Mouse (Mus musculus): ENCODE measurements at regions not wholly inside any gene's neighbourhood (a gene's known extent, or its start where the extent isn't known, plus 50 kb on each side); places are given as distances from the start of the nearest gene placed in this dataset.
A peak's percentile ranks its signal among the peaks of the same experiment; 100 is the strongest.

- Histone ChIP-seq H3K27ac (replicated peaks; ENCODE audit: low read depth, low read length) (peak overlapping the region; percentile 77), H3K4me3 (ENCODE audit: insufficient read depth, low read depth, low read length) (no peak overlapping the region), H3K4me1 (ENCODE audit: control insufficient read depth, insufficient read depth, insufficient read length, low read length) (no peaks in the 10 kb centered on the region)
Measured at GRCm38 (mm10) chr5:53402022-53402421, 63.9 kb upstream of the Rbpj start.

- Histone ChIP-seq H3K27ac (replicated peaks; ENCODE audit: low read depth, low read length) (peak overlapping the region; percentile 77), H3K4me1 (ENCODE audit: control insufficient read depth, insufficient read depth, insufficient read length, low read length) (no peaks in the 10 kb centered on the region), H3K4me3 (ENCODE audit: insufficient read depth, low read depth, low read length) (no peak overlapping the region)
Measured at GRCm38 (mm10) chr5:53402619-53403151, 63.3 kb upstream of the Rbpj start.

GRCm38 (mm10) chr5:53405929-53406328 is 60.0 kb upstream of the Rbpj start:
- Histone ChIP-seq H3K27ac (replicated peaks; ENCODE audit: low read depth, low read length) (no peak overlapping the region), H3K4me1 (ENCODE audit: control insufficient read depth, insufficient read depth, insufficient read length, low read length) (no peaks in the 10 kb centered on the region), H3K4me3 (ENCODE audit: insufficient read depth, low read depth, low read length) (no peak overlapping the region)

- Histone ChIP-seq H3K27ac (replicated peaks; ENCODE audit: low read depth, low read length) (no peak overlapping the region), H3K4me1 (ENCODE audit: control insufficient read depth, insufficient read depth, insufficient read length, low read length) (no peaks in the 10 kb centered on the region), H3K4me3 (ENCODE audit: insufficient read depth, low read depth, low read length) (no peak overlapping the region)
Measured at GRCm38 (mm10) chr5:53407646-53408045, 58.3 kb upstream of the Rbpj start.

- Histone ChIP-seq H3K4me3 (ENCODE audit: insufficient read depth, low read depth, low read length) (no peak overlapping the region), H3K27ac (replicated peaks; ENCODE audit: low read depth, low read length) (no peak overlapping the region), H3K4me1 (ENCODE audit: control insufficient read depth, insufficient read depth, insufficient read length, low read length) (no peaks in the 10 kb centered on the region; the same call in 1 of the 2 replicates)
Measured at GRCm38 (mm10) chr5:53408235-53408634, 57.7 kb upstream of the Rbpj start.

- Histone ChIP-seq H3K4me3 (ENCODE audit: insufficient read depth, low read depth, low read length) (no peak overlapping the region), H3K4me1 (ENCODE audit: control insufficient read depth, insufficient read depth, insufficient read length, low read length) (no peaks in the 10 kb centered on the region; the same call in 1 of the 2 replicates), H3K27ac (replicated peaks; ENCODE audit: low read depth, low read length) (no peak overlapping the region)
Measured at GRCm38 (mm10) chr5:53409740-53410139, 56.2 kb upstream of the Rbpj start.

- peak overlapping the region; percentile 63 for H3K27ac ChIP-seq (replicated peaks; ENCODE audit: low read depth, low read length)
- no peaks in the 10 kb centered on the region; the same call in 1 of the 2 replicates for H3K4me1 ChIP-seq (ENCODE audit: control insufficient read depth, insufficient read depth, insufficient read length, low read length)
- no peak overlapping the region for H3K4me3 ChIP-seq (ENCODE audit: insufficient read depth, low read depth, low read length)
Measured at GRCm38 (mm10) chr5:53412391-53413075, 53.4 kb upstream of the Rbpj start.

- H3K27ac ChIP-seq (replicated peaks; ENCODE audit: low read depth, low read length): no peak overlapping the region
- H3K4me3 ChIP-seq (ENCODE audit: insufficient read depth, low read depth, low read length): no peak overlapping the region
- no peaks in the 10 kb centered on the region; the same call in 1 of the 2 replicates for H3K4me1 ChIP-seq (ENCODE audit: control insufficient read depth, insufficient read depth, insufficient read length, low read length)
Measured at GRCm38 (mm10) chr5:53413677-53414076, 52.3 kb upstream of the Rbpj start.

- Histone ChIP-seq H3K4me1 (ENCODE audit: control insufficient read depth, insufficient read depth, insufficient read length, low read length) (no peaks in the 10 kb centered on the region; the same call in 1 of the 2 replicates), H3K27ac (replicated peaks; ENCODE audit: low read depth, low read length) (no peak overlapping the region), H3K4me3 (ENCODE audit: insufficient read depth, low read depth, low read length) (no peak overlapping the region)
Measured at GRCm38 (mm10) chr5:53415472-53415871, 50.5 kb upstream of the Rbpj start.
